Mouse (Mus musculus): ENCODE measurements around the gene Rfng.
"Not testable (repeated sequence)": the region's sequence is repeated elsewhere in the genome, so short reads cannot be mapped to it uniquely, and the experiment has no call there.

The Rfng gene

GRCm38 (mm10) chr11:120812068-120812467 is 28.1 kb upstream of the Rfng start:
- DNase-seq: no peak

- no peak for DNase-seq
These were observed 24.0 kb upstream of the Rfng start for GRCm38 (mm10) chr11:120808010-120808409.

GRCm38 (mm10) chr11:120805375-120806298 is 21.6 kb upstream of the Rfng start:
- DNase-seq: no peak

- no peak for DNase-seq
These were observed 20.8 kb upstream of the Rfng start for GRCm38 (mm10) chr11:120804769-120805168.

- DNase-seq: no peak
These were observed 20.3 kb upstream of the Rfng start for GRCm38 (mm10) chr11:120804274-120804673.

- DNase-seq: peak; percentile 89
These were observed 16.3 kb upstream of the Rfng start for GRCm38 (mm10) chr11:120800061-120800904.

- DNase-seq: no peak
These were observed 15.4 kb upstream of the Rfng start for GRCm38 (mm10) chr11:120799316-120799890.

- no peak for DNase-seq
These were observed 14.2 kb upstream of the Rfng start for GRCm38 (mm10) chr11:120798244-120798643.

GRCm38 (mm10) chr11:120796614-120796946 is 12.6 kb upstream of the Rfng start:
- no peak for DNase-seq

GRCm38 (mm10) chr11:120795756-120796613 is 12.0 kb upstream of the Rfng start, which contains the start of gene Dus1l:
Dus1l (minus strand) TSS chr11:120796403.
- peak; percentile 96 to 99 for DNase-seq

- no peak for DNase-seq
These were observed 8.6 kb upstream of the Rfng start for GRCm38 (mm10) chr11:120792652-120793051.

- no peak for DNase-seq
These were observed 5.8 kb upstream of the Rfng start for GRCm38 (mm10) chr11:120789810-120790209.

GRCm38 (mm10) chr11:120789355-120789754 is 5.3 kb upstream of the Rfng start:
- DNase-seq: no peak

GRCm38 (mm10) chr11:120788460-120788859 is 4.5 kb upstream of the Rfng start:
- DNase-seq: not testable (repeated sequence)

- DNase-seq: no peak
These were observed 1.1 kb upstream of the Rfng start for GRCm38 (mm10) chr11:120785145-120785544.

- DNase-seq: peak in 1 of 2 experiments; percentile 45
These were observed 462 bp downstream of the Rfng start for GRCm38 (mm10) chr11:120783426-120784063.

- DNase-seq: not testable (repeated sequence)
These were observed 2.6 kb downstream of the Rfng start for GRCm38 (mm10) chr11:120781361-120781760.

- no peak for DNase-seq
These were observed 4.1 kb downstream of the Rfng start for GRCm38 (mm10) chr11:120779876-120780275.

GRCm38 (mm10) chr11:120777123-120777522 is 6.9 kb downstream of the Rfng start:
- no peak for DNase-seq

- peak; percentile 94 to 98 for DNase-seq
These were observed 8.1 kb downstream of the Rfng start for GRCm38 (mm10) chr11:120775774-120776469.
